Mouse (Mus musculus) hematopoietic stem cell, adult 5-6 weeks (primary cell): ENCODE measurements around the gene Jup. TPM values are rescaled to one million over a fixed set of nuclear protein-coding genes. Genes with fewer than 3 reads are reported as not detected.
A peak's percentile ranks its signal among the peaks of the same experiment; 100 is the strongest.

Source experiments
- ATAC-seq, 2 experiments: fragments of 125-278 bp in 1 of 2; replicated peaks in 1 of 2; 2 replicates each; pipeline ENCODE4 v1.8.0; 2016 to 2017; ENCODE audit warnings: inconsistent platforms in 2 of 2, mild to moderate bottlenecking in 2 of 2, moderate number of reproducible peaks in 2 of 2, low read depth in 1 of 2, moderate TSS enrichment in 1 of 2; ENCODE audit not compliant: low FRiP score in 2 of 2, poor library complexity in 2 of 2, severe bottlenecking in 2 of 2, insufficient read depth in 1 of 2, low TSS enrichment in 1 of 2
- total RNA-seq: library from RNA; stranded (forward); fragments of 172-1452, 232-1000 nt; gene quantifications from 2 replicates; pipeline ENCODE4 v1.2.3, GENCODE M21; 2017

The Jup gene
- total RNA-seq, 1 experiment from 2014 or later = 2.1 TPM

DNA sequence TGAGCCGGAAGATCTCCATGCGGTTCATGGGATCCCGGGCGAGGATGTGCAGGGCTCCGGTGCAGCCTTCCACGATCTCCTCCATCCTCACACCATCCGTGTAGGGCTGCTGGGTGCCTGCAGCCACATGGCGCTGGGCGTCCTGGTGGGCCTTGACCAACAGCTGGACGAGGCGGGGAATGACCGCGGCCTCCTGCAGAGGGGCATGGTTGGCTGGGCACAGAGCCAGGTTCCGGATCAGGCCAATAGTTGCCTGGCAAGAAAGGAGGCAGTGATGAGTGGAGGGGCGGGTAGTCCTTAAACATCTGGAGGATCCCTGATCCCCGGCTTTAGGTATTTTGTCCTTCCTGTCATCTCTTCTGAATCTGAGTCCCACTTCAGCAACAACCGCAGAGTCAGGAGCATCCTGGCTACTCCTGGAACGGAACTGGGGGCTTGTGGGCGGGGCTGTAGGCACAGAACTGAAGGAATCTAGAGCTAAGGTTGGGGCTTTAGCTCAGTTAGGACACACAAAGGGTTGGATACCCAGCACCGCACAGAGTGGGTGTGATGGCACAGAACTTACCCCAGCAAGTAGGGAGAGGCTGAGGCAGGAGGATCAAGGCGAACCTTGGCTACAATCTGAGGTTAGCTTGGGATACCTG lies 20.7 kb downstream of the Jup start:
- ATAC-seq = no peak

DNA sequence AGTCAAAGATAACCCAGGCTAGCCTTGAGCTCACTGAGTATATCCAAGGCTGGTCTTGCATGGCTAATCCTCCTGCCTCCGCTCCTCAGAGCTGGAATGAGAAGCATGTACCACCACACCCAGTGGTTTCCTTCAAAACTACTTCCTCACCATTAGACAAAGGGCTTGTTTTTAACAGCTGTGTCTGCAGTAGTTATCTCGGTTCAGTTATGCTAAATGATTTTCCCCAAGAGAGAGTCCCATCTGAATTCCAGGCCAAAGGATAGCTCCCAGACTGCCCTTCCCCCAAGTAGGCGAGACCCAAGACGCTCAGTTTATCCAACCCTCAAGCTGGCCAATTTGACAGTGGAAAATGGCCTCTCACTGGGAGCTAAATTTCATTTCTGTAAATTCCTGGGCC lies 21.6 kb downstream of the Jup start:
- no peak for ATAC-seq

GRCm38 (mm10) chr11:100375127-100375526 lies 22.4 kb downstream of the Jup start:
- no peak for ATAC-seq

- peak; percentile 27 to 55; a peak in 2 of 4 replicates for ATAC-seq
Measured at GRCm38 (mm10) chr11:100371981-100372558, 25.5 kb downstream of the Jup start.

DNA sequence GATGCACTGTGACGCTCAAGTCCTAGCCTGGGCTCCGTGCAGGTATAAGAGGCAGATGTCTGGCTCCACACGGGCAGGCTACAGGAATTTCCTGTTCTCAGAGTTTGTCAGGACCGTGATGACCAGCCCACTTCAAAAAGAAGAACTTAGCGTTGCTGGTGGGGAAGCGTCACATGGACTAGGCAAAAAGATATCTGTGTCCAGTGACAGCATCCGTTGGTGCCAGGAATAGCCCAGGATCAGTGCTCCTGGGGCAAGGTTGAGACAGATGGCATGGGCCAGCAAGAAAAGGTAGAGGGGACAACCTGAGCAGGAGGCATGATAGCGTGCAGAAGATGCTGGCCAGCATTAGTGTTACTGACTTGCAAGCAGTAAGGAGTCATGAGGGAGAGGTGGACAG lies 27.7 kb downstream of the Jup start:
- no peak; a peak in 1 of 4 replicates for ATAC-seq

GRCm38 (mm10) chr11:100369145-100369544 lies 28.4 kb downstream of the Jup start:
- no peak for ATAC-seq

DNA sequence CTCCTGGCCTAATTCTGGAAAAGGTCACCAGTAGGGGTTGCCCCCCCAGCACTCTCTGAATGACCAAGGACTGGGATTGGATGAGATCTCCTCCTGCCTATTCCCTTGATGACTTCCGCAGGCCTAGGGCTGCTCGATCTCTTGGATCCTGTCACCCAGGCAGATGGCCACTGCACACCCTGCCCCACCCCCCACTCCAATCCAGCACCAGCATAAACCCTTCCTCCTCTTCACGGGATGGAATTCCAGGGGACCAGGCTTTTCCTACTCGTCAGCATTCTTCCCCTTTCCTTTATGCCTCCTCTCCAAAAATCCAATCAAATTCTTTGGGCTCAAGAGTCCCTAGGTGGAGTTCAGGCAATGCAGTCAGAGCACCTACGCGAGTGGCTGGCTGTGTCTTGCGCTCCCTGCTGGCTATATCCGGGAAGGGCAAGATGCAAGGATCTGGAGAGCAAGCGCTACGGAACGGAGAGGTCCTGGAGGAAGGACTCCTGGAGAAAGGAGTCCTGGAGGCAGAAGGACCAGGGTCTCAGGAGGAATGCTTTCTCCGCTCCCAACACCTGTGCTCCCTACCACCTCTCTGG lies 34.5 kb downstream of the Jup start:
- peak in 1 of 2 experiments; percentile 60; a peak in 2 of 4 replicates for ATAC-seq

DNA sequence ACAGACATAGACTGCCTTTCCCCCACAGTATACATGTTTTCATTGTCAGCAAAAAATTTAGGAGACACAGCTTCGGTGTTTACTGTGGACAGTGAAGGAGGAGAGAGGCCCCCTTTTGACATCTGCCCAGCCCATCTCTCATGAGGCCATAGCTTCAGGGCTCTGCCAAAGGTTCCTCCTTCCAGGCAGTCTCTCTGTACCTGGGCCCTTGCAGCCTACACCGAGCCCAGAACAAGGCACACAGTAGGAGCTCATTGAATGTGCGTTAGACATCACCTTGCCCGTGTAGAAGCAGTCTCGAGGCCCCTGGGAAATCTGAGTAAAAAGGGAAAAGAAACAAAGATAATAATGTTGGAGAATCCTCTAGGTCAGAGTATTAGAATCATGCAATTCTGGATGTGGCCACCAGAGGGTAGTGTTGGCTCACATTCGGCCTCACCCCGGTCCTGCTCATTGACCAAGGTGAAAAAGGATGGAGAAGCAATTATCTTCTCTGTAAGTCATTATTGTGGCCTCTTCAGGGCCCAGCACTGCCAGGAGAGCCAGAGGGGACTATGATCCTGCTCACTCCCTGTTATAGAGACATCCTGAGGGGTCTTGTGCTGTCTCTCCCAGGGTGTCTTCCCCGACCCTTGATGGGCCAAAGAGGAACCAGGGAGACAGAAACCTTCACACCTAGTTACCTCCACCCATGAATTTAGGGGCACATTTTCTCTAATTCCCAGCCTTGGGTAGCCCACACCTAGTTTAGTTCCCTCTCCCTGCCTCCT lies 35.2 kb downstream of the Jup start:
- ATAC-seq = peak; percentile 58 to 74; a peak in 3 of 4 replicates

- ATAC-seq = peak in 1 of 2 experiments; percentile 47; a peak in 1 of 4 replicates
Measured at GRCm38 (mm10) chr11:100361059-100361458, 36.5 kb downstream of the Jup start.

DNA sequence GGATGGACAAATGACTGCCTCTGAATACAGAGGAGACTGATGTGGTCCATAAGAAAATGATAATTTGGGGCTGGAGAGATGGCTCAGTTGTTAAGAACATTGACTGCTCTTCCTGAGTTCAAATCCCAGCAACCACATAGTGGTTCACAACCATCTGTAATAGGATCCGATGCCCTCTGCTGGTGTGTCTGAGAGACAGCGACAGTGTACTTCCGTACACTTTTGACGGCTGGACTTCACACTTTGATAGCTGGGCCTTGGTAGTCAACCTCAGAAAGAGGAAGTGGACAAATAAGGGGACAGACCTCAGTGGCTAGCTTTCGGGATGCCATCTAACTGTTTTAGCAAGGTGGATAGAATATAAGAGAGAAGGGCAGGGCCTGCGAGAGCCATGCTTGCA lies 37.4 kb downstream of the Jup start:
- no peak for ATAC-seq

DNA sequence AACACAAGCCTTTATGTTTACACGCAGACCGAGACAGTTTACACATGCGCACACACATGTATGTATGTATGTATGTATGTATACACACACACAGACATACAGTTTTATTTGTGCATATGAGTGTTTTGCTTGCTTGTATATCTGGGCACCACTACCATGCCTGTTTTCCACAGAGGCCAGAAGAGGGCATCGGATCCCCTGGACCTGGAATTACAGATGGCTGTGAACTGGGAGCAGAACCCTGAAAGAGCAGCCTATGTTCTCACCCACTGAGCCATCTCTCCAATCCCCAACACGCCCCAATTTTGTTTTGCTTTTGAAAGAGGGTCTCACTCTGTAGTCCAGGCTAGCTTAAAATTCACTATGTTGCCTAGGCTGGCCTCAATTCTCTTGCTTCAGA lies 40.2 kb downstream of the Jup start:
- ATAC-seq = no peak

- no peak for ATAC-seq
Measured at GRCm38 (mm10) chr11:100356819-100357211, 40.7 kb downstream of the Jup start.

- peak; percentile 15 to 29; a peak in 2 of 4 replicates for ATAC-seq
Measured at GRCm38 (mm10) chr11:100355972-100356818, 41.4 kb downstream of the Jup start, which contains the start of gene Hap1. Gene Hap1 (minus strand): TSS chr11:100356128.

DNA sequence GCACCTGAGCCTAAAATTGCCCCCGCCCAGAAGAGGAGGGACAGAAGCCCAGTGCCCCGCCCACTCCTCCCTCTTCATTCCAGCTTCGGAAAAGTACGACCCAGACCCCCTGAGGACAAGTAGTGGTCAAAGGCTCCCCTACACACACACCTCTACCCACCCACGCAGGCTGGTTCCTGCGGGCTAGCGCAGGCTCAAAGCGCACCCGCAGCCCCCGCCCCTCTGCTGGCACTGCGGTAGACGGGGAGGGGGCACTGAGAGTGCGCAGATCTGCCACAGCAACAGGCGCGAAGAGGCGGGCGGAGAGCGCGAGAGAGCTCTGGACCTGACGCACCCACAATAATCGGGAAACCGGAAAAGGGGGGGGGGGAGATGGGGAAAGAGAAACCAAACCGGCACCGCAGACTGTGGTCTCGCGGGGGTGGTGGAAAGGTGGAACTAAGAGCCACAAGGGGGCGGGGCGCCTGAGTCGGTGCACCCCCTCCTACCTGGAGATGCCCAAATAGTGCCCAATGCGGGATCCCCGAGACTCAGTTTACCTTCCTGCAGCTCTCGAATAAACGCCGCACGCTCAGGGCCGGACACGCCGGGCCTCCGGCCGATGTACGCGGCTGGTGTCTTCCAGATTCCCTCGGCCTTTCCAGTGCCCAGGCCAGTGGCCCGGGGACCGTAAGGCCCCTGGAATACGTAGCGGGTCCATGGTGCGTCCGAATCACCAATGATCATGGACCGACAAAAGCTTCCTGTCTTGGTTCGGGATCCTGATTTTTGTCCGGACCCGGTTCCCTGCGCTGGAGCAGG lies 42.2 kb downstream of the Jup start:
- ATAC-seq = peak; percentile 28 to 60

DNA sequence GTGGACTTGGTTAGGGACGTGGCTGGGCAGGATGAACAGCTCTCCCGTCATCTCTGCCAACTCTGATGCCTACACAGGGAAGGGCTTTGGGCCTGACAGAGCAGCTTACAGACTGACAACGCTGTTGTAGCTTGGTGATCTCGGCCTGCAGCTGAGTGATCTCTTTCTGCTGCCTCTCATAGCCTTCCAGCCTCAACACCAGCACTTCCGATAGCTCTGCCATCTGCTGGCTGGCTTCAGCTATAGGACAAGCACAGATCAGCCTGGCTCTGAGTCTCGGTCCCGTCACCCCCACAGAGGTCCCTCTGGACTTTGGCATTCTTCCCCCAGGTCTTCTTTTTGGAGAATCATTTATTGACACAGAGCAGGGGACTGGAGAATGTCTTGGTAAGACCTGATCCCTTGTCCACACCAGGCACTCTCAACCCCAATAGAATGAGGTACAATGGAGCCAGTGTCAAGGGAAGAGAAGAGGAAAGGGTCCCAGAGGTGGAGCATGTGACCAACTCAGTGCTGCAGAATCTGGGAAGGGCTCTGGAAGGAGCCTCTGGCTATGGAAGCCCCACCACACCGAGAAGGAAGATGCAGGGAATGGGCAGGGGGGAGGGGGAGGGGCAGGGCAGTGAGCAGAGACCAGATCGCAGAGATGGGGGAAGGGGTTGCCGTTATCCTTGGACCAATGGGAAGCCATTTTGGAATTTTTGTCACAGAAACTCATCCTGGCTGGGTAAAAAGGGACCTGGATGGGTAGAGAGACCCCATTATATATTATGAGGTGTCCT lies 45.3 kb downstream of the Jup start:
- ATAC-seq = peak in 1 of 2 experiments; percentile 49; a peak in 3 of 4 replicates

DNA sequence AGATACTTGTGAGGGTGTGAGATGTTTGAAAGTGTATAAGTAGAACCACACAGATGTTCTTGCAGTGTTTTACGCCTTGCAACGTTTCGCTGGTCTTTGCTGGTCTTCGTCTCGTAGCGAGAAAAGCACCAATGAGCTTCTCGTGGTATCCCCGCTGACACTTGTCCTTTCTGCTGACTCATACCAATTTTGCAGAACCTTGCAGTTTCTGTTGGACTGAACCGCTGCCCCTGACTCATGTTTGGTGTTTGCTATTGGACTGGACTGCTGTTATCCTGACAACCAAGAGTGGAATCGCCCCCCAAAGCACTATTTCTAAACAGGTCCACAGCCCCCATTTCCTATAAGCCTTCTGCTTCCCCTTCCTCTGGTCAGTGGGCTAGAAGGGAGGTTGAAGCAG lies 53.3 kb downstream of the Jup start:
- ATAC-seq = no peak
